Mouse (Mus musculus): Measurements from ENCODE around the gene Mas1. TPM values are rescaled to one million over a fixed set of nuclear protein-coding genes. Genes with fewer than 3 reads are reported as not detected.

Mas1 gene
- polyA plus RNA-seq, 2 experiments, result 1.7 to 2.1 TPM

GRCm38 (mm10) chr17:12909361-12910280 is 41.7 kb upstream of the Mas1 start, which contains the start of gene Pnldc1:
Gene Pnldc1, minus strand, starts transcription at chr17:12910230.
- H3K27ac ChIP-seq (replicated peaks; ENCODE audit: low read depth, low read length), result no peak within 1 kb of the TSS
- H3K4me3 ChIP-seq (replicated peaks; ENCODE audit: low read length), result no peak within 1 kb of the TSS
- no peaks in the 10 kb centered on the region for H3K27me3 ChIP-seq (ENCODE audit: control insufficient read depth, insufficient read depth, low read length)
- no peak within 1 kb of the TSS for H3K4me2 ChIP-seq (replicated peaks; ENCODE audit: low read depth, low read length, severe bottlenecking)
- no peak for ATAC-seq (ENCODE audit: low FRiP score, low read depth)
- H3K36me3 ChIP-seq (ENCODE audit: control insufficient read depth, insufficient read depth, low read length), result peaks cover 50% of the 10 kb centered on the region
- no peak for TF ChIP-seq POLR2A (IDR thresholded peaks at IDR 0.05; ENCODE audit: borderline replicate concordance, extremely low read depth, insufficient read depth, insufficient read length)
- DNase-seq (ENCODE audit: low spot score), result no peak
- H3K4me1 ChIP-seq (ENCODE audit: control insufficient read depth, insufficient read depth, low read length), result no peaks in the 10 kb centered on the region
- WGBS, result 72% methylated on average over 35 of the region's 35 CpGs
- no peak within 1 kb of the TSS for H3K9ac ChIP-seq (ENCODE audit: low read depth, low read length, severe bottlenecking)
- H3K9me3 ChIP-seq (ENCODE audit: control insufficient read depth, low read length), result no peaks in the 10 kb centered on the region

- Histone ChIP-seq H3K9me3 (ENCODE audit: control insufficient read depth, low read length) (no peaks in the 10 kb centered on the region), H3K4me3 (replicated peaks; ENCODE audit: low read length) (no peak overlapping the region), H3K9ac (ENCODE audit: low read depth, low read length, severe bottlenecking) (no peak overlapping the region), H3K4me2 (replicated peaks; ENCODE audit: low read depth, low read length, severe bottlenecking) (no peak overlapping the region), H3K4me1 (ENCODE audit: control insufficient read depth, insufficient read depth, low read length) (peaks cover 9% of the 10 kb centered on the region), H3K27ac (replicated peaks; ENCODE audit: low read depth, low read length) (no peak overlapping the region), H3K27me3 (ENCODE audit: control insufficient read depth, insufficient read depth, low read length) (no peaks in the 10 kb centered on the region), H3K36me3 (ENCODE audit: control insufficient read depth, insufficient read depth, low read length) (peaks cover 28% of the 10 kb centered on the region)
- ATAC-seq (ENCODE audit: low FRiP score, low read depth), result no peak
- DNase-seq (ENCODE audit: low spot score), result no peak
- TF ChIP-seq POLR2A (IDR thresholded peaks at IDR 0.05; ENCODE audit: borderline replicate concordance, extremely low read depth, insufficient read depth, insufficient read length), result no peak
- 91% methylated on average over 9 of the region's 9 CpGs for WGBS
These were observed 38.5 kb upstream of the Mas1 start for GRCm38 (mm10) chr17:12906436-12906835.

- H3K27ac ChIP-seq (replicated peaks; ENCODE audit: low read depth, low read length), result no peak overlapping the region
- DNase-seq (ENCODE audit: low spot score) (no peak), ATAC-seq (ENCODE audit: low FRiP score, low read depth) (no peak)
- 89% methylated on average over 4 of the region's 4 CpGs for WGBS
- TF ChIP-seq POLR2A (IDR thresholded peaks at IDR 0.05; ENCODE audit: borderline replicate concordance, extremely low read depth, insufficient read depth, insufficient read length), result no peak
- H3K4me3 ChIP-seq (replicated peaks; ENCODE audit: low read length), result no peak overlapping the region
- no peak overlapping the region for H3K9ac ChIP-seq (ENCODE audit: low read depth, low read length, severe bottlenecking)
- H3K4me1 ChIP-seq (ENCODE audit: control insufficient read depth, insufficient read depth, low read length), result peaks cover 9% of the 10 kb centered on the region
- H3K9me3 ChIP-seq (ENCODE audit: control insufficient read depth, low read length), result no peaks in the 10 kb centered on the region
- H3K36me3 ChIP-seq (ENCODE audit: control insufficient read depth, insufficient read depth, low read length), result peaks cover 24% of the 10 kb centered on the region
- no peak overlapping the region for H3K4me2 ChIP-seq (replicated peaks; ENCODE audit: low read depth, low read length, severe bottlenecking)
- no peaks in the 10 kb centered on the region for H3K27me3 ChIP-seq (ENCODE audit: control insufficient read depth, insufficient read depth, low read length)
These were observed 37.9 kb upstream of the Mas1 start for GRCm38 (mm10) chr17:12905810-12906209.

GRCm38 (mm10) chr17:12904349-12904748 is 36.4 kb upstream of the Mas1 start:
- Histone ChIP-seq H3K4me3 (replicated peaks; ENCODE audit: low read length) (no peak overlapping the region), H3K9me3 (ENCODE audit: control insufficient read depth, low read length) (no peaks in the 10 kb centered on the region), H3K4me2 (replicated peaks; ENCODE audit: low read depth, low read length, severe bottlenecking) (no peak overlapping the region), H3K36me3 (ENCODE audit: control insufficient read depth, insufficient read depth, low read length) (peaks cover 18% of the 10 kb centered on the region), H3K9ac (ENCODE audit: low read depth, low read length, severe bottlenecking) (no peak overlapping the region), H3K4me1 (ENCODE audit: control insufficient read depth, insufficient read depth, low read length) (peaks cover 9% of the 10 kb centered on the region), H3K27me3 (ENCODE audit: control insufficient read depth, insufficient read depth, low read length) (no peaks in the 10 kb centered on the region), H3K27ac (replicated peaks; ENCODE audit: low read depth, low read length) (peak overlapping the region; percentile 63; the same call in 1 of the 2 replicates)
- no peak for TF ChIP-seq POLR2A (IDR thresholded peaks at IDR 0.05; ENCODE audit: borderline replicate concordance, extremely low read depth, insufficient read depth, insufficient read length)
- no peak for ATAC-seq (ENCODE audit: low FRiP score, low read depth)
- 43% methylated on average over 1 of the region's 1 CpGs for WGBS
- no peak for DNase-seq (ENCODE audit: low spot score)

- Histone ChIP-seq H3K4me1 (ENCODE audit: control insufficient read depth, insufficient read depth, low read length) (peaks cover 9% of the 10 kb centered on the region), H3K9me3 (ENCODE audit: control insufficient read depth, low read length) (no peaks in the 10 kb centered on the region), H3K9ac (ENCODE audit: low read depth, low read length, severe bottlenecking) (no peak overlapping the region), H3K27ac (replicated peaks; ENCODE audit: low read depth, low read length) (peak overlapping the region; percentile 70), H3K36me3 (ENCODE audit: control insufficient read depth, insufficient read depth, low read length) (peaks cover 18% of the 10 kb centered on the region), H3K4me2 (replicated peaks; ENCODE audit: low read depth, low read length, severe bottlenecking) (no peak overlapping the region; the same call in 1 of the 2 replicates), H3K27me3 (ENCODE audit: control insufficient read depth, insufficient read depth, low read length) (no peaks in the 10 kb centered on the region), H3K4me3 (replicated peaks; ENCODE audit: low read length) (no peak overlapping the region)
- 27% methylated on average over 11 of the region's 12 CpGs for WGBS
- no peak for TF ChIP-seq POLR2A (IDR thresholded peaks at IDR 0.05; ENCODE audit: borderline replicate concordance, extremely low read depth, insufficient read depth, insufficient read length)
- ATAC-seq (ENCODE audit: low FRiP score, low read depth) (peak; percentile 81), DNase-seq (ENCODE audit: low spot score) (peak; percentile 57)
These were observed 35.7 kb upstream of the Mas1 start for GRCm38 (mm10) chr17:12903372-12904333.

All from limb, embryonic 14.5 days (tissue).